Mouse (Mus musculus) left cerebral cortex, adult 9 months (tissue): Measurements from ENCODE around the gene Aif1l.

ENCODE experiments used
- DNase-seq, 2 experiments: peaks; one replicate each; pipeline ENCODE4 v3.0.0; 2022; ENCODE audit warnings: low spot score in 2 of 2

Aif1l gene

DNA sequence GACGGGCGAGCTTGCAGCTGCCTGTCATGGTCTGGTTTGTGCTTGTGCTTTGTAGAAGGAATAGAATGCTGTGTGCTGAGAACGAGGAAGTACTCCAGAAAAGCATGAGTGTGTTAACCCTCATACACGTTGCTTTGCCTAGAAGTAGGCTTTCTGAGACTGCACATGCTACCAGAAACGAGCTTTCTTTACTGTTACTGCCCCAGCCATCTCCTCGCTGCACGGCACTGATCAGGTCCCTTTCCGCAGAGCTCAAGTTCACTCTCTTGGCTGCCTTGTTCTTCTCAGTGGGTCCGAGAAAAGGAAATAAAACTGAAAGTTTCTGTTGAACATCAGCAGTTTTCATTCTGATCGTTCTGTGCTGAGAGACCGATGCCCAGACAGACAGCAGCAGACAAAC is 58.8 kb downstream of the Aif1l start:
- DNase-seq: no peak

DNA sequence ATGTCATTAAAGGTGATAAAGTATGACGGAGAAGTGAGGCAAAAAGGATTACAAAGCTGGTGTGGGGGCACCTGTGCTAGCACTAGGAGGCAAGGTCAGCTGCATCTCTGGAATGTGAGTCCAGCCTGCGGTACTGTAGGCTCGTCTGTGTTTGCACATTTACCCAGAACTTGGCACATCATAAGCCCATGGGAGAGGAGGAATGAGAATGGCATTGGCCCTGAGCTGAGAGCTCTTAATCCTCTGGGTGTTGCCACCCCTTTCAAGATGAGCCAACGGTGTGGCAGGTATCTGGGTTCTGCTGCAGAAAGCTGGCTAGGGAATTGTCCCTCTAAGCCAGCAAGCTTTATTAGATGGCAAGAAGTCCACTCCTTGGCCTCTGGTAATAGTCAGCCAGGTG is 69.8 kb downstream of the Aif1l start:
- DNase-seq: no peak

DNA sequence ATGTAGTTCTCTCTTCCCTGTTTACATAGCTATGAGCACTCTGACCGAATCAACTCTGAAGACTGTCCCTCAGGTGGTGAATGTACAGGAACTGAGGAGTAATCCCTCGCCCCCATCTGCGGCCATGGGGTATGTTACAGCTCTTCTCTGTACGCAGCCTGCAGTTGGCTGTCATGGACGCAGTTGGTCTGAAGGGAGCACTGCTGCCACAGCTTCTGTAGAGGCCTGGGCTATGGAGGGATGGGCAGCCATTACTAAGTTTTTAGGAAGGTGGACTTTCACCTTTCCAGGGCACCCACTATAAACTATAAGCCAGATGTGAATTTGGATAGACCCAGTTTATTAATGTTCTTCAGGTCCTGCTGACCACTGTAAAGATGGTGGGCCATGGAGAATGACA is 70.3 kb downstream of the Aif1l start:
- no peak for DNase-seq
